Mouse (Mus musculus): Measurements from ENCODE around the gene Clps.

The Clps gene

DNA sequence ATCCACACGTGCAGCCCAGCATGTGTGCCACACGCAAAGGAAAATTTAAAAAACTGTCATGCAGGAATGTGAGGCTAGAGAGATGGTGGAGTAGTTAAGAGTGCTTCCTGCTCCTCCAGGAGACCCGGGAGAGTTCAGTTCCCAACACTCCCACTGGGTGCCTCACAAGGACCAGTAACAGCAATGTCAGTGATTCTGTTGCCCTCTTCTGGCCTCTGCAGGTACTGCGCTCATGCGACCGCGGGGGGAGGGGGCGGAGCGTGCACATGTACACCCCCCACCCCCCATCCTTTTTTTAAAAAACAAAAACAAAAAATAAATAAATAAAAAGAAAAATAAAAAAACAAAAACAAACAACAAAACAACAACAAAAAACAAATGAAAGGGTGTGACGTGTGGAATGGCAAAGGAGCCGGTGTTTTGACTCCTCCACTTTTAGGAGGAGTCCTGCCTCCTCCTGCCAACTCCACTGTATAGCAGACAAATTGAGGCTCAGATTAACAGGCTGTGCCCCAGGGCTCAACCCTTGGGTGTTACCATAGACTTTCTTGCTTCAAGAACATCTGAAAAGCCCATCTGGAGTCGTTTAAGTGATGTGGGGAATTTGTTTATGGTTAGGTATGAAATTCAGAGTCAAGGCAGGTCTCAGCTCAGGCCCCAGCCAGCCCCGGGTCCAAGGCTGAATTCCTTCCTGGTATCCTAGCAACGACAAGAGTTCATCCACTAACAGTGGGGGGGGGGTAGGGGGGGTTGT, 7.3 kb downstream of the Clps start:
- DNase-seq (ENCODE audit: low read depth, low spot score): no peak

DNA sequence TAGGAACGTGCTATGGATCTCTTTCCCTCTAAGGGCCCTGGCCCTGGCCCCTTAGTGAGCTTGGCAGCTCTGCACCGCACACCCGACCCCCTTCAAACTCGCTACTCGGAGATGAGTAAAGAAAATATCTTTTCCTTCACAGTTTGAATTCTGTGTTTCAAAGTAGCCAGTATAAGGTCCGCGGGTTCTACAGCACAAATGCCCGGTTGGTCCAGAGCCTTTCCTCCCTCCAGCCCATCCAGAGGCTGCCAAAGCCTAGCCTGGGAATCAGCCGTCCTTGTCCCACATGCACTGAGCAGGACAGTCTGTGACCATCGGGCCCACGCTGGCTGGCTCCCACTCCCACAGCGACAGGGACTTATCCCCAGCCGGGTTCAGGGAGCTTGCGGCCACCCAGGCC, 11.5 kb downstream of the Clps start, which contains the start of gene Clpsl2:
Gene Clpsl2, plus strand, starts transcription at position 301 of the 400 bp plus-strand sequence.
- DNase-seq (ENCODE audit: low read depth, low spot score): no peak

DNA sequence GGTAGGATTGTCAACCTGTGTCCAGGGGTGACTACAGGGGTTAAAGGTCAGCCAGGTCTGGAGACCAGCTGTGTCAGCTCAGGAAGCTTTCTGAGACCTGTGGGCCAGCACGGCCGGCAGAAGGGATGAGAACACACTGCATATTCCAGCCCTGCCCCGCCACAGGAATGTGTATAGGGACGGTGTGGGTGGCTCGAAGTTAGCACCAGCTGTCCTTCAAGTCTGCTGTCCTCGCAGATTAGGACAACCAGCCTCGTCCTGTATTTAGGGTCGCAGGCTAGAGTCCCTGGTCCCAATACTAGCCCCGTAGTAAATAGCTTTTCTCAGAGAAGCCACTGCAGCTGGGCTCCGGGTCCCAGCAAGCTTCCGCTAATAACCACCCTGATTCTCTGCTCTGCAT, 12.0 kb downstream of the Clps start:
- DNase-seq (ENCODE audit: low read depth, low spot score): no peak

DNA sequence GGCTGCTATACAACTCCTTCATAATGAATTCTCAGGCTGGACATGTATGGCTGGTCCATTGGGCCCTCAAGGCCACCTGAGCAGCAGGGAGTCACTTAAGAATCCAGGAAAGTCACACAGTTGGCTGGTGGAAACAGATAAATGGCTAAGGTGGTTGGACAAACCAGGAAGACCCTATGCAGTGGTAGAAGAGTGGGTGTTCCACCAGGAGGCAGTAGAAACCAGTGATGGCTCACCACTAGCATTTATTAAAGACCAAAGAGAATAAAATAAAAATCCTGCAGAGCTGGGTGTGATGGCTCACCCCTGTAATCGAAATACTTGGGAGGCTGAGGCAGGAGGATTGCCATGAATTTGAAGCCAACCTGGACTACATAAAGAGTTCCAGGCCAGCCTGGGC, 13.6 kb downstream of the Clps start:
- DNase-seq (ENCODE audit: low read depth, low spot score): no peak

DNA sequence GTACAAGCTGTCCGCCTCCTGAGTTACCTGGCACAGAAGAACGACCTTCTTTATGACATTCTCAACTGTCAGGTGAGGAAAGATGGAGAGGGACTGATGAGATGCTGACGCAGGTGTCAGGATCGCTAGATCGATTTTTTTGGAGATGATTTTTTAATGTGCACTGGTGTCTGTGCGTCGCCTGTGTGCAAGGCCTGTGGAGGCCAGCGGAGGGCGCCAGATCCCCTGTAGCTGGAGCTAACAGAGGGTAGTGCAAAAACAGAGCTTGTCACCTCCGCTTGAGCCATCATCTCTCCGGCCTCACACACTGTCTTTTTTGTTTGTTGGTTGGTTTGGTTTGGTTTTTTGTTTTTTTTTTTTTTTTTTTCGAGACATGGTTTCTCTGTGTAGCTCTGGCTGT, 22.7 kb downstream of the Clps start:
- no peak for DNase-seq (ENCODE audit: low read depth, low spot score)

DNA sequence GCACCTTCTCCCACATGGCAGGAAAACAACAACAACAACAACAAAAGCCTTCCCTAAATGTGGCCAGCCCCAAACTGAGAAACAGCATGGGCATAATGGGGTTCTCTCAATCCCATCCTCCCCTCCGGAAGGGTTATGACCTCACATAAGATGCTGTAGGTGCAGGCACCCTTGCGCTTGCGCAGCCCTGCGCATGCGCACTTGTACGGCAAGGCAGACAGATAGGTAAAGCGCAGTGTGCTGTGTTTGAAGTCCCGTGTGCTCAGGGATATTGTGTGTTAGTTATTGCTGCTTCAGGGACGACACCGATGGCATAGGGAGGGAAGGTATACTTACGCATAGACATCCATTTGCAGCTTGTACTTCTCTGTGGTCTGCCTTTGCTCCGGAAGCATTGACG, 27.2 kb downstream of the Clps start:
- DNase-seq (ENCODE audit: low read depth, low spot score): no peak

DNA sequence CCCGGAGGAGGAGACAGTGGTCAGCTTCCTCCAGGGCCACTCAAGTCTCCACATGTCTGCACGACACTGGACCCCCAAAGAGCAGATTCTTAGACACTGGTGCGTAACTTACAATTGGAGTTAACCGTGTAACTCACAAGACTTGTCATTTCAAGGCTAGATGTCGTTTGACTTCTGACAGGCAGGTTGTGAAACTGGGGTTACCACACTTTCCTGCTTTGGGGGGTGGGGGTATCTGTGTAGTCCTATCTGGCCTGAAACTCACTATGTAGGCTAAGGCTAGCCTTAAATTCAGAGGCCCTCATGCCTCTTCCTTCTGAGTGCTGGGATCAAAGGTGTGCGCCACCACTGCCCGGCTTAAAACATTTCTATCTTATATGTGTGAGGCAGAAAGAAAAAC, 28.0 kb downstream of the Clps start:
- DNase-seq (ENCODE audit: low read depth, low spot score): no peak

DNA sequence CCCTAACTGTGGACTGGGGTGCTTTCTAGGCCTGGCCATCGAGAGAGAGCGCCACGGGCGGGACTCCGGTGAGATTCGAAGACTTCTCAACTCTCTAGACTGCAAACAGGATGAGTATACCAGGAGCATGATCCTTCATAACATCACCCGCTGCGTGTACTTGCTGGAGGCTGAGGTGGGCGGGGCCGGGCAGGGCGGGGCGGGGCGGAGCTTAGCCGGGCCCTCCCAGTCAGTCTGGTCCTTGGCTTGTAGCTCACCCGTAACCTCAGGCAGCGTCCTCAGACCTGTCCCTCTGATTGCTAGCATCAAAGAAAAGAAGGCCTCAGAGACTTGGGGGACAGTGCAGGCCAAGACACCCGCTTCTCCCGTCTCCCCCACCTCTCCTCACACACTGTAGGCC, 28.6 kb downstream of the Clps start:
- no peak for DNase-seq (ENCODE audit: low read depth, low spot score)

DNA sequence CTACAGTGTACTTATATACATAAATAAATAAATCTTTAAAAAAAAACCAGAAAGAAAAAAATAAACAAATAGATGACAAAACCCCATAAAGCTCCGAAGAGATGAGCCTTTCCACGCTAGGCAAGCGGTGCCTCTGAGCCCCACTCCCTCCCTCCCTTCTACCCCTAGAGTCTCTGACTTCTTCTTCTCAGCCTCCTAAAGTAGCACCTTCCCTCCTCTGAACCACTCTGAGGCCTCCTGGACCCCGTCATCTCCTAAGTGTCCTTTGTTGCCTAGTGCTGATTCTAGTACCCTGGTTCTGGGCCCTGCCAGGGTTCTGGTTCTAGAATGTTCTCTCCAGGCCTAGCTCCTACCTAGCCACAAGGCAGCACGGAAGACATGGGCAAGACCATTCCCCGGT, 30.1 kb downstream of the Clps start, which contains the start of gene Armc12:
Gene Armc12, plus strand, starts transcription at position 301 of the 400 bp plus-strand sequence.
- DNase-seq (ENCODE audit: low read depth, low spot score): no peak

DNA sequence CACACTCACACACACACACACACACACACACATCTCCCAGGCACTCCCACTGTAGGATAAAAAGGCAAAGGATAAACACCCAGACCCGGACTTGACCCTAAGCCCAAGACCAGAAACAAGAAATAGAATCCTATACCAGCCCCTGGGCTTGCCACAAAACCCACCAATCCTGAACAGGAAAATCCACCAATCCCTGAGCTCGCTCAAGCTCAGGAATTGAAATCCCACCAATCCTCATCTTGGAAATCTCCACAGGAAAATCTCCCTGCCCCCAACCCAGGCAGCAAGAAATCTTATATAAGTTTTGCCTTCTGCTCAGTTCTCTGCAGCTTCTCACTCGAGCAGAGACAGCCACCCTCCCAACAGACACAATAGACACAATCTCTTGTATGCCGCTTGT, 31.4 kb downstream of the Clps start:
- no peak for DNase-seq (ENCODE audit: low read depth, low spot score)

DNA sequence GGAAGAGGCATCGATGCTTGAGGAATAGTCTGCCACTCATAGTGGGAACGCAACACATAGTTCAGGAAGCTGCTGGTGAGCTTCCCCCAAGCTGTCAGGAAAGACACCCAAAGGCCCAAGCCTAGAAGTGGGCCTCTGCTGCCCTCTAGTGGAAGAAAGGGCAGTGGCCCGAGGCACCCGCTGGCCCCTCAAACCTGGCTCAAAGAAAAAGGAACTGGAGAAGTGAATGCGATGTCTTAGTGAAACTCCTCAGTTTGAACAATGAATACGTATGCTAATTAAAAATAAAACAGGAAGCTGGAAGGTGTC, 32.6 kb downstream of the Clps start:
- DNase-seq (ENCODE audit: low read depth, low spot score): peak; percentile 45

DNA sequence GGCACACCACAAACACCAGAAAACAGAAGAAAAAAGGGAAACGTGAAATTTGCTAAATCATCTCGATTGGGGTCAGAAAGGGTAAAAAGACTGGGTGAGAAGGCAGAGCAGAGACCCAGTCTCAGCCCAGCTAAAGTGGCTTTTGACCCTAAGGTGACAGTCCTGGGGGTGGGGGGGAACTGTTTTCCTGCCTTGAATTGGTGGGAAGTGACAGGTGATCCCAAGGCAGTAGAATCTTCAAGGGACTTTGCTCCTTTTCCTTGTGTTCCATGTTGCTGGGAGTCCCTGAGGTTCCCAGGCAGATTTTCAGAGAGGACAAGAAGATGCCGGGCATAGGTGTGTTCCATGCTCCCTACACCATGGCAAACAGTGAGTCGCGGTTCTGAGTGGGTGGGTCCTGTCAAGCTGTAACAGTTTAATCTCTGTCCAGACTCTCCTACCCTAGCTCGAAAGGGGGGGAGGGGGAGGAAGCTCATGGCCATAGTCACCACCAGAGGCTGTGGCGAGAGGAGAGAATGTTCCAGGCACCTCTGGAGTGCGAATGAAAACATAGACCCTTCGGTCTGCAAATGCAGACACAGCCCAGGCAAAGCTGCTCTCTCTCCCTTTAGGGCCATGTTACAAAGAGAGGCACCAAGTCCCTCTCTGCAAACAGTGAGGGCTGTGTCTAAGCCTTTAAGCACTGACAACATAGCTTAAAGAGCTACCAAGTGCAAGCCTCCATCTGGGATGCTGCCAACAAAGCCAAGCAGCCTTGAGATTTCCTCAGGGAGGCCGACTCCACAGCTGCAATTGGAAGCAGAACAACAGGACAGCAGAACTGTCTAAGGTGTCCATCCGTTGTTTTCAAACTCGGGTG, 33.2 kb downstream of the Clps start:
- no peak for DNase-seq (ENCODE audit: low read depth, low spot score)

DNA sequence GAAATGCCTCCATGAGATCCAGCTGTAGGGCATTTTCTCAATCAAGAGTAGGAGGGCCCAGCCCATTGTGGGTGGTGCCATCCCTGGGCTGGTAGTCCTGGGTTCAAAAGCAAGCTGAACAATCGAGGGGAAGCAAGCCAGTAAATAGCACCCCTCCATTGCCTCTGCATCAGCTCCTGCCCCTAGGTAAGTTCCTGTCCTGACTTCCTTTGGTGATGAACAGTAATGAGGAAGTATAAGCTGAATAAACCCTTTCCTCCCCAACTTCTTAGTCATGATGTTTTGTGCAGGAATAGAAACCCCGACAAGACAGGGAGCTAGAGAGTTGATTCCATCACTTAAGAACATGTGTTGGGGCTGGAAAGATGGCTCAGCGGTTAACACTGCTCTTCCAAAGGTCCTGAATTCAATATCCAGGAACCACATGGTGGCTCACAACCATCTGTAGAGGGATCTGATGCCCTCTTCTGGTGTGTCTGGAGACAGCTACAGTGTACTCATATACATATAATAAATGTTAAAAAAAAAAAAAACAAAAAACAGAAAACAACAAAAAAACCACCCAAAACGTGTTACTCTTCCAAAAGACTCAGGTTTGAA, 35.6 kb downstream of the Clps start:
- DNase-seq (ENCODE audit: low read depth, low spot score): no peak

DNA sequence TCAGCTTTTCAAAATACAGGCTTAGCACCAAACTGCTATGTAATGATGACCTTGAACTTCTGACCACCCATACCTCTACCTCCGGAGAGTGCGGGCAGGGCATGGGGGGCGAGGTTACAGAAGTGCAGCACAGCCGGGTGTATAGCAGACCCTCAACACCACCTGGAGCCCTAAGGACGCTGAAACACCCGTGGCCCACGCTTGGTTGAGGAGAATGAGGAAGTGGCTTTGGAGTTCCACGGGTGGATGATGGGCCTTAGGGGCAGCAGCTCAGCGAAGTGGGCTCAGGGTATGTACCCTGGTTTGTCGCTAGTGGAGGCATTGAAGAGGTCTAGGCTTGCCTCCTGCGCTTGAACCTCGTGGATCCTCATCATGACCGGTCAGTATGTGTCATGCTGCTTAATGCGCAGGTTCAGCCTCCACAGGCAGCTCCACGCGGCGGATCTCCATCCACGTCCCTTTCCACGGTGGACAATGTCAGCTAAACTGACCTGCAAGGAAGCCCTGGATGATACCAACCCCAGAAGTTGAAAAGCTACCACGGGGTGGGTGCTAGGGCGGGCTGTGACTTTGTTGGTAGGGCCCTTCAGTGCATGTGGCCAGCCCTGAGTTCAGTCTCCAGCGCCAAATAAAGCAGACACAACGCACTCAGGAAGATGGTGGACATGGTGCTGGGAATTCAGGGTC, 36.4 kb downstream of the Clps start:
- no peak for DNase-seq (ENCODE audit: low read depth, low spot score)

DNA sequence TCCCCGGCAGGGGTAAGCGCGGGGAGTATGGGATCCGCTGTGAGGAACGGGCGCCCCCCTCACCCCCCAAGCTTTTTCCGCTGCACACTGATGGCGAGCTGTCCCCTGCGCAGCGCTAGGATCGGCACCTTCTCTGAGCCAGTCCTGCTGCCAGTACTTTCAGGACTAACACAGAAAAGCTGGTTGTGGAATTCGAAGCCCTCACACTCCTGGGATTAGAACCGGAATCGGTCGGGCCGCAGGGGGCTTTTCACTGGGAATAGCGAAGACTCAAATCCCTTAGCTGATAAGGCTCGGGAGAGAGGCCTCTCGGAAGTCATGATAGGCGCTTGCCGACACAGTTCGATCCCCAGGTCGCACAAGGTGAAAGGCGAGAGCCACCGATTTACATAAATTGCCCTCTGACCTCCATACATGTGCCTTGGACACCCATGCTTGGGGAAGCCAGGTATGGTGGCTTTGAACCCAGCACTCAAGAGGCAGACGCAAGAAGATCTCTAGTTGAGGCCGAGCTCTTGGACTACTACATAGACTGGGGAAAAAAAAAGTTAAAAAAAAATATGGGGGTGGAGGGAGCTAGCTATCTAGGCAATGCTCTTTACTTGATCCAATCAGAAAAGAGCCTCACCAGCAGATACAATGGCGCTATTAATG, 37.1 kb downstream of the Clps start:
- no peak for DNase-seq (ENCODE audit: low read depth, low spot score)

DNA sequence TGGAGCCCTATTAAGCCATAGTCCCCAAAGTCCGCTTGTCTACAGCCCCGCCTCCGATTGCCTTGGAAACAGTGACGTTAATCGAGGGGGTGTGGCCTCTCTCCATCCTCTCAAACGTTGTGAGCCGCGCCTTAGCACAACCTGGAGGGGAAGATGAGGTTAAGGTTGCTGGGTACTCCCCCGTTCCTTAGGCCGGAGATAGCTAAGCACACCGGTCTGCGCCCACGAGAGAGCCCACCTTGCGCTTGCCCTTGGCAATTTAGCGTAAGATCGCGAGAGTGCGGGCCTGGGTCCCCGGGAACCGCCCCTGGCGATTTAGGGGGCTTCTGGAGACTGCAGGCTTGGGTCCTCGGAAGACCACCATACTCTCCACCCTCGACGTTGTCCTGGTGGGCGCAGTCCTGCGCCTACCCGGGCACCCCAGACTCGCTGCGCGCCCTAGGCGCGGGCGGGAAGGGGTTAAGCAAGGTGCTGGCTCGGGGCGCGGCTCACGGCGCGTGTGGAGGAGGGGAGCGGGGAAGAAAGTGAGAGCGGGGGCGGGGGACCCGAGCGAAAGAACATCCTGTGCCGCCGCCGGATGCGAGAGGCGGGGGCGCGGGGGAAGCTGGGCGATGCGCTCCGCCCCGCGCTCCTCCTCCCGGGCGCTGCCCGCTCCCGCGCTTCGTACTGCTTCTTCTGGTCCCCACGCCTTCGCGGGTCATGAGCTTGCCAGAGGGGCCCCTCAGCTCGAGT, 37.8 kb downstream of the Clps start:
- no peak for DNase-seq (ENCODE audit: low read depth, low spot score)

DNA sequence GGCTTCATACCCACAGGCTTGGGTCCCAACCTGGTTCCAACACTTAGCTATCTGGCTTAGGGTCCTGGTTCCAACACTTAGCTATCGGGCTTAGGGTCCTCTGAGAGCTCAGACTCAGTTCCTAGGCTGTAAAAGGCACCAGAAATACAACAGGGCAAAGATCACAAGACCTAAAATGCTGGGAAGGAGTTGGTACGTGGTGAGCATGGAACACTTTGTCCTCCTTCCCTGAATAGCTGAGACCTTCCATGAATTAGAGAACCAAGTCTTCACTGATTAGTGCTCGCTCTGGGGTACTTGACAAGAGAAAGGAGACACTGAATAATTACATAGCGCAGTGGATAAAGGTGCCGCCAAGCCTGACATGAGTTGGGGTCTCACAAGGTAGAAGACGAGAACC, 38.6 kb downstream of the Clps start:
- no peak for DNase-seq (ENCODE audit: low read depth, low spot score)

DNA sequence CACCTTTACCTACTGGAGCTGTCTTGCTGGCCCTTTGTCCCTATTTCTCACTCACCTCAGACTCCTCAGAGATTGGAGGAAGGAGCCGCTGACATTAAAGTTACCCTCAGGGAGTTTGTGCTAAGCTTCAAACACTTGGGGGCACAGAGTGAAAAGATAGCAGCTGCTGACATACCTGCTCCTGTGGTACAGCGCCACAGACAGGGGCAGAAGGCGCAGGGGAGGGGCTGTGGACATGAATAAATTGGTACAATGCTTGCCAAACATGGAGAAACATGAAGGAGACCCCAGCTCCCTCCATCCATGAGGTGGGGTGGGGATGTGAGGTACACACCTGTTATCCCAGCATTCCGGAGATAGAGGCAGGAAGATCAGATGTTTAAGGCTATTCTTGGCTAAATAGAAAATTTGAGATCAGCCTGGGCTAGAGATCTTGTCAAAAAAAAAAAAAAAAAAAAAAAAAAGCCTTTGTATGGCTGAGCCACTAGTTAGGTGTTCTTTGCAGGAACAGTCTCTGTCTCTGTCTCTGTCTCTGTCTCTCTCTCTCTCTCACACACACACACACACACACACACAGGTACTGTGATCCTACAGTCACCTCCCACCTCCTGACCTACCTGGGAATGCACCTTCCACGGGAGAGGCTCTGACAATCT, 39.4 kb downstream of the Clps start:
- DNase-seq (ENCODE audit: low read depth, low spot score): no peak

DNA sequence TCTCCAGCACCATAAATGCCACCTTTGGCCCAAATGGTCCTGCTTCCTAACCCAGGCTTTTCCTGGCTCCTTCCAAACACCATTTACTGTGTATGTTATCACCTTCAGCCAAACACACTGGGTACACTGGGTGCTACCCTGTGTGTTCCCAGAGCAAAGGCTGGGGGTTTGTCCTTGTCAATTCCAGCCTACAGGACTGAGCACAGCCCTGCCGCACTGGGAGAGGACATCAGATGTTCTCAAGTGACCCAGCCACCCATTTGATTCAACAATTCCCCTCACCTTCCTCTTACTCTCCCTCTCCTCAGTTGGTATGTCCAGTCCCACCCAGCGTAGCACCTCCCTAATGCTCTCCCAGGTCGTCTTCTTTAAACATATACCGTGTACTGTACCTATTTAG, 40.0 kb downstream of the Clps start:
- DNase-seq (ENCODE audit: low read depth, low spot score): no peak

DNA sequence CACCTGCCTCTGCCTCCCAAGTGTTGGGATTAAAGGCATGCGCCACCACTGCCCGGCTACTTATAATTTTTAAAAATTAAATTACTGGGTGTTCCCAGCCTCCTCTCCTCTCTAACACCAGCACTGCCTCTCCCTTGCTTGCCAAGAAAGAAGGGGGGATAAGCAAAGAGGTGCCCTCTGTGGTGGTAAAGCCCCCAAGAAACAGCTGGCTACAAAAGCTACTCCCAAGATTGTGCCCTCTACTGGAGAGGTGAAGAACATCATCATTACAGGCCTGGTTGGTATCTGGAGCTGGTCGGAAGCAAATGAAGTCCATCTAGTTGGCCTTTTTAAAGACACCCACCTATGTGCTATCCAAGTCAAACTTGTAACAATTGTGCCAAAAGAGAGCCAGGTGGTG, 40.7 kb downstream of the Clps start:
- DNase-seq (ENCODE audit: low read depth, low spot score): no peak
